Mouse (Mus musculus) erythroblast, adult 5-6 weeks (primary cell): ENCODE results near the gene Wnt3a. TPM values are rescaled to one million over a fixed set of nuclear protein-coding genes. Genes with fewer than 3 reads are reported as not detected.

ENCODE experiments used
- ATAC-seq: replicated peaks from 2 replicates; pipeline ENCODE4 v1.8.0; 2016; ENCODE audit warnings: moderate number of reproducible peaks, mild to moderate bottlenecking, moderate TSS enrichment, inconsistent platforms; ENCODE audit not compliant: poor library complexity, low FRiP score, severe bottlenecking
- total RNA-seq, 2 experiments: library from RNA; stranded (forward) in 1 of 2; stranded (reverse) in 1 of 2; fragments of 150-400 nt in 1 of 2; fragments of 200-764, 138-1000 nt in 1 of 2; gene quantifications; 2 replicates each; pipeline versions ENCODE4 v1.2.3 to v1.2.4; 2015 to 2017; ENCODE audit warnings: low replicate concordance in 2 of 2

Gene Wnt3a
- total RNA-seq, 2 experiments from 2014 or later: not detected

DNA sequence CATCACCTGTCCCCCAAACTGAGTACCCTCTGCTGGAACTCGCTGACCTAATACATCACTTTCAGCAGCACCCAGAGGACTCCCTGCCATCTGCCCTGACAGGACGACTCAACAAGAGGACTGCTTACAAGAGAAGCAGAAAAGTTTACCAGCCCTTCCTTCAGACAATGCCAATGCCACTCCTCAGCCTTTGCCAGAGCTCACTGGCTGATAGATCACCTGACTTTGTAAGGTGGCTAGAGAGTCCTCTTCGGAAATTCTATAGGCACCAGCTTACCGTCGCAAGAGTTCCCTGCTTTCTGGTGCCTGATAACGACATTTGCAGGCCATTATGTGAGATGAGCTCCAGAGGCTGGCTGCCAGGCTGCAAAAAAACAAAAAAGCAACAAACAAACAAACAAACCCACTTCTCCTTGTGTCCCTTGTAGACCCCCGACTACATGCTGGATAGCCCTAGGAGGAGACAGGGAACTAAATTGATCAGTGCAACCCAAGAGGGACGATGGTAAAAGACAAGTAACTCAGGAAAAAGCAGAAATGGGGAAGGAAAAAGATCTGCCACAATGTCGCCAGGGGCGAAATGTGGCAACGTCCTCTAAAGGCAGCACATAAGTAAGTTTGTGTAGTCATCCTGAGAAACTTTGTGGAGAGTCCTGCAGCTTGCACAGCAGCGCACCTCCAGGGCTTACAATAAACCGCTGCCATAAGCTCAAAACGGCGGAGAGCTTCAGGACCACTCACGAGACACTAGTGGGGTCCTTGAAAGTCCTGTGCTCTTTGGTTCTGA, 89.1 kb downstream of the Wnt3a start:
- ATAC-seq: peak; percentile 25

Other genes with a start within 250 kb of the Wnt3a start
- 0.42 and 0.96 TPM in 2 replicates for gene Obscn, start 154.3 kb downstream of the Wnt3a start, total RNA-seq (2015; ENCODE audit: low replicate concordance)
- gene Obscn, start 154.3 kb downstream of the Wnt3a start, total RNA-seq (2017; ENCODE audit: low replicate concordance): 2.7 and 4.5 TPM in 2 replicates
- gene Iba57, start 127.0 kb downstream of the Wnt3a start, total RNA-seq (2015; ENCODE audit: low replicate concordance): 11.5 and 30.7 TPM in 2 replicates
- 64.1 and 74.6 TPM in 2 replicates for gene Iba57, start 127.0 kb downstream of the Wnt3a start, total RNA-seq (2017; ENCODE audit: low replicate concordance)
- not detected in 2 replicates for gene Gjc2, start 107.5 kb downstream of the Wnt3a start, total RNA-seq (2015; ENCODE audit: low replicate concordance)
- gene Gjc2, start 107.5 kb downstream of the Wnt3a start, total RNA-seq (2017; ENCODE audit: low replicate concordance): not detected in 2 replicates
- 13.8 and 20.4 TPM in 2 replicates for gene Guk1, start 98.5 kb downstream of the Wnt3a start, total RNA-seq (2015; ENCODE audit: low replicate concordance)
- gene Guk1, start 98.5 kb downstream of the Wnt3a start, total RNA-seq (2017; ENCODE audit: low replicate concordance): 4.5 and 8.2 TPM in 2 replicates
- gene Mrpl55, start 88.3 kb downstream of the Wnt3a start, total RNA-seq (2015; ENCODE audit: low replicate concordance): 5.4 and 11.3 TPM in 2 replicates
- gene Mrpl55, start 88.3 kb downstream of the Wnt3a start, total RNA-seq (2017; ENCODE audit: low replicate concordance): 10.1 and 14.1 TPM in 2 replicates
- gene 2310033P09Rik, start 82.4 kb downstream of the Wnt3a start, total RNA-seq (2015; ENCODE audit: low replicate concordance): 0.77 and 6.9 TPM in 2 replicates
- gene 2310033P09Rik, start 82.4 kb downstream of the Wnt3a start, total RNA-seq (2017; ENCODE audit: low replicate concordance): 4.4 and 8.2 TPM in 2 replicates
- gene Arf1, start 62.5 kb downstream of the Wnt3a start, total RNA-seq (2015; ENCODE audit: low replicate concordance): 111 and 132 TPM in 2 replicates
- 93.9 and 107 TPM in 2 replicates for gene Arf1, start 62.5 kb downstream of the Wnt3a start, total RNA-seq (2017; ENCODE audit: low replicate concordance)
- gene Wnt9a, start 16.2 kb upstream of the Wnt3a start, total RNA-seq (2015; ENCODE audit: low replicate concordance): not detected in 2 replicates
- not detected in 2 replicates for gene Wnt9a, start 16.2 kb upstream of the Wnt3a start, total RNA-seq (2017; ENCODE audit: low replicate concordance)
- gene Prss38, start 84.9 kb upstream of the Wnt3a start, total RNA-seq (2015; ENCODE audit: low replicate concordance): not detected in 2 replicates
- gene Prss38, start 84.9 kb upstream of the Wnt3a start, total RNA-seq (2017; ENCODE audit: low replicate concordance): not detected in 2 replicates
- 0.38 and 2.1 TPM in 2 replicates for gene Jmjd4, start 159.3 kb upstream of the Wnt3a start, total RNA-seq (2015; ENCODE audit: low replicate concordance)
- 0.70 and 1.7 TPM in 2 replicates for gene Jmjd4, start 159.3 kb upstream of the Wnt3a start, total RNA-seq (2017; ENCODE audit: low replicate concordance)
- gene Snap47, start 160.4 kb upstream of the Wnt3a start, total RNA-seq (2015; ENCODE audit: low replicate concordance): 0.38 TPM in 1 of 2 replicates, not detected in the other
- 0.42 and 2.6 TPM in 2 replicates for gene Snap47, start 160.4 kb upstream of the Wnt3a start, total RNA-seq (2017; ENCODE audit: low replicate concordance)
- gene Zfp867, start 181.7 kb upstream of the Wnt3a start, total RNA-seq (2015; ENCODE audit: low replicate concordance): 0.77 TPM in 1 of 2 replicates, not detected in the other
- gene Zfp867, start 181.7 kb upstream of the Wnt3a start, total RNA-seq (2017; ENCODE audit: low replicate concordance): 0.51 TPM in 1 of 2 replicates, not detected in the other
- gene Zkscan17, start 236.0 kb upstream of the Wnt3a start, total RNA-seq (2015; ENCODE audit: low replicate concordance): 1.3 and 3.5 TPM in 2 replicates
- 2.2 and 2.7 TPM in 2 replicates for gene Zkscan17, start 236.0 kb upstream of the Wnt3a start, total RNA-seq (2017; ENCODE audit: low replicate concordance)